Mouse (Mus musculus): ENCODE results near the gene Cul4a.
"Not testable (repeated sequence)": the region's sequence is repeated elsewhere in the genome, so short reads cannot be mapped to it uniquely, and the experiment has no call there.

The Cul4a gene

DNA sequence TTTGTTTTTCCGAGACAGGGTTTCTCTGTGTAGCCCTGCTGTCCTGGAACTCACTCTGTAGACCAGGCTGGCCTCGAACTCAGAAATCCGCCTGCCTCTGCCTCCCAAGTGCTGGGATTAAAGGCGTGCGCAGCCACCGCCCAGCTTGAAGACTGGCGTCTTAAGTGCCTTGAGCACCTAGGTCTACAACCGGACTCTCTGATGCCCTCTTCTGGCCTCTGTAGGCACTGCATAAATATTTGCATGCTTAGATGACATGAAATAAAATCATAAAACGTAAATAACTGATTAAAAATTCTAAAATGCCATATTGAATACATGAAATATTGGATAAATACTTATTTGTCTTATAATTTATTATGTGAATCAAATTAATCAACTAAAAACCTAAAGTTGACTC lies 26.8 kb downstream of the Cul4a start:
- not testable (repeated sequence) for DNase-seq (ENCODE audit: low read depth, low spot score)

DNA sequence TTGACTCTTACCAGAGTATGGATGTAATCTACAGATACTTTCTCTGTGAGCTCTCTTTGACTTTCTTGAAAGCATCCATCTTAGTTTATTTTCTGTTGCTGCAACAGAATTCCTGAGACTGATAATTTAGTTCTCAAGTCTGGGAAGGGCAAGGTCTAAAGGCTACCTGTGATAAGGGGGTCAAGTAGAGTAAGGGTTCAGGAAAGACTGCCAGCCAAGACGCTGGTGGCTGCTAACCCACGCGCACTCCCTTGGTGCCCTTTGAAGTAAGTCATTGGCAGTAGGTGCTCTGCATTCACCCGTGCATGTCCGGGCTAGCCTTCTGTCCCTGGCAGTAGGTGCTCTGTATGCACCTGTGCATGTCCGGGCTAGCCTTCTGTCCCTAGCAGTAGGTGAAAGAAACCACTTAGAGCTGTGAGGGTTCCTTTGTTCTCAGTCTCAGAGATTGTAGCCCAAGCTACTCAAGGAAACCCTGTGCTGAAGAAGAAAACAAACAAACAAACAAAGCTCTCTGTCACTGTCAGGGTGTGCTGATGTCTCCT lies 34.3 kb downstream of the Cul4a start:
- DNase-seq (ENCODE audit: low read depth, low spot score) = no peak

DNA sequence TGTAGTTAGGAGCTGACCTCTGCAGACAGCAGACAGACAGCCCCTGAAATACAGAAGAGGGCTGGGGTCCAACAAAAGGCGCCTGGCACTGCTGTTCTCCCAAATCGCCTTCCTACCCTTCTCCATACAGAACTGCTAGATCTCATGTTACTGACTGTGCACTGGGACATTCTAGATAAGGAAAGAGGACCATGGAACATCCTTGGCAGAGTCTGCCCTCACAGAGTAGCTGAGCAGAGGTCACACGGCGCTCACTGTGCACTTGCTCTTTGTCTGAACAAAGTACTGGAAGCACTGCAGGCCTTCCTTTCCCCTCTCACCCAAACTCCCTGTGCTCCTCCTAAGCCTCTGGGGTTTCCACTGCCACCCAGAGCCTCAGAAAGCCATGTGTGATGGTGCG lies 36.3 kb downstream of the Cul4a start:
- no peak for DNase-seq (ENCODE audit: low read depth, low spot score)

DNA sequence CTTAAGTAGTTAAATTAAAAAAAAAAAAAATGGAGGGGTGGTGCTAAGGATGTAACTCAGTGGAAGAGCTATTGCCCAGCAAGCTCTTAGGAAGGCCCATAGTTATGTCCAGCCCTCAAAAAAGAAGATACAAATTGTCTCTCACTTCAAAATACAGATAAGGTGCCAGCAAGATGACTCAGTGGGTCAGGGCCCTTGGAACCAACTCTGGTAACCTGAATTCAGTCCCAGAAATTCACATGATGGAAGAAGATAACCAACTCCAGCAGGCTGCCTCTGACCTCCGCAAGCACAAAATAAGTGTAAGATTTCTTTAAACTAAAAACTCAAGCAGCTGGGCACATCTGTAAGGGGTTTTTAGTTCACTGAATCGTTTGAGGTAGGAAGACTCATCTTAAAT lies 43.1 kb downstream of the Cul4a start:
- DNase-seq (ENCODE audit: low read depth, low spot score) = no peak

DNA sequence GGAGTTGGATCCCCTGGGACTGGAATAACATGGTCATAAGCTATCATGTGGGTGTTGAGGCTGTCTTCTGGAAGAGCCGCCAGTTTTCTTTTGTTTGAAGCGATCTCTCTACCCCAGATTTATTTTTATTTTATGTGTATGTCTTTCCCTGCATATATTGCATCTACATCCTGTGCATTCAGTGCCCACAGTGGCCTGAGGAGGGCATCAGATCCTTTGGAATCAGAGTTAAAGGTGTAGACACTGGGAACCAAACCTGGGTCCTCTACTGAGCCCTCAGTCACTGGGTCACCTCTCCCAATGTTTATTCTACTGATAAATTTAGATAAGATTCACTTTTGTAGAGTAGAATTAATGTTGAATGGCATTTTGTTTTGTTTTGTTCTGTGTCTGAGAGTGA lies 43.9 kb downstream of the Cul4a start:
- DNase-seq (ENCODE audit: low read depth, low spot score) = no peak

DNA sequence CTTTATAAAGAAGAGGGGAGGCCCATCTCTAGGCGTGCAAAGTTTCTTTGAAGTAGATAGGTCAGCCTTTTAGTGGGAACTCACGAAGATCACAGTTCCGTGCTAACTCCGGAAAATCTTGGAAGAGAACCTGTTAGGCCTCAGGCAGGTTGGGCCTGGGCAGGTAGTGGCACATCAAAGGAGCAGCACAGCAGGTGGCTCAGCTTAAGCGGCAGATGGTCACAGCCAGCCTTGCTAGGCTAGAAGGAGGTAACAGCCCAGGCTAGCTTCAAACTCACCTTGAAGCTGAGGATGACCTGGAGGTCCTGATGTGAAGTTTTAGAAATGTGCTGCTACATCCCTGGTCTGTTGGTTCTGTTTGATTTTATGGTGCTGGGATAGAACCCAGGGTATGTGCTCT lies 44.4 kb downstream of the Cul4a start:
- DNase-seq (ENCODE audit: low read depth, low spot score) = no peak

DNA sequence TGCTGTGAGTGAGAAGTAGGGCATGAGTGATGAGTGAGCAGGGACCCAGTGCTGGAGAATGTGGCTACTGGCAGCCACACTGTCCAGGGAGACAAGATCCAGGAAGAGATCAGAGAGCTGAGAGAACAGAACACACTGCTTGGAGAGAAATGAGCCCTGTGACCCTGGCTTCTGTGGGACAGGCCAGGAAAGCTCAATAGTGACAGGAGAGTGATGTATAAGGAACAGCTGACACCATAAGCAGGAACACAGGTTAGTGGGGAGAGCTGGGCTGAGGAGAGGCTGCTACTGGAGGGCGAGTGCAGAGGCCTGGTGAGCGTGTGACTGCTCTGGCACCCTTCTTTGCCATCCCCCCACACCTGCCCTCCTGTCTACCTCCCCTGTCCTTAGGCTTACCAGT lies 45.5 kb downstream of the Cul4a start:
- no peak for DNase-seq (ENCODE audit: low read depth, low spot score)

DNA sequence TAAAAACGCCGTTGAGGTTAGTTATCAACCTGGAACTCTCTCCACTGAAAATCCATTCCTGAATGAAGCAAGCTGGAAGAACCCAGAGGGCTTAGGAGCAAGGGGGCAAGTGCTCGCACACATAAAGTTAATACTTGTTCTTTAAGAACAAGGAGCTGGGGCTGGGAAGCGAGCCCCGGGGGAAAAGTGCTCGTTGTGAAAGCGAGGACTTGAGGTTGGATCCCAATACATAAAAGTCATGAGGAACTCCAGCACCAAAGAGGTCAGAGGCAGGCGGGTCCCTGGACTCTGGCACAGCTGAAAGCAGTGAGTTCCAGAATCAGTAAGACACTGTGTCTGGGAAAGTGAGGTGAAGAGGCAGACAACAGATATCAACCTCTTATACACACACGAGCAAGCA lies 48.7 kb downstream of the Cul4a start:
- DNase-seq (ENCODE audit: low read depth, low spot score) = no peak

DNA sequence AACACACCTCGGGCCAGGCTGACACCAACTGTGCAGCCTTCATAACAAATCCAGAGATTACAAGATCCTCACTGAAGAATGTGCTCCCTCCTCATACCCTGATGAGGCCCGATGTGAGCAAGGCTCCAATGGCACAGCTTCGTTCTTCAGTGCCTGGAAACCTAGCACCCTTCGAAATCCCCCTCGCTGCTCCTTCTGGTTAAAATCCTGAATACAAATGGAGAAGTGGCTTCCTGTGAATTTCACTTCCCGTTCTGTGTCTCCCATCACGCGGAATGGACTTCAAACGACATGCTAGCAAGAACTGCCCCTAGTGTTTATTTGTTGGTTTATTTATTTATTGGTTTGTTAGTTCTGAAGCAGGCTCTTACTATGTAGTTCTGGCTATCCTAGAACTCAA lies 49.9 kb downstream of the Cul4a start:
- DNase-seq (ENCODE audit: low read depth, low spot score) = no peak

DNA sequence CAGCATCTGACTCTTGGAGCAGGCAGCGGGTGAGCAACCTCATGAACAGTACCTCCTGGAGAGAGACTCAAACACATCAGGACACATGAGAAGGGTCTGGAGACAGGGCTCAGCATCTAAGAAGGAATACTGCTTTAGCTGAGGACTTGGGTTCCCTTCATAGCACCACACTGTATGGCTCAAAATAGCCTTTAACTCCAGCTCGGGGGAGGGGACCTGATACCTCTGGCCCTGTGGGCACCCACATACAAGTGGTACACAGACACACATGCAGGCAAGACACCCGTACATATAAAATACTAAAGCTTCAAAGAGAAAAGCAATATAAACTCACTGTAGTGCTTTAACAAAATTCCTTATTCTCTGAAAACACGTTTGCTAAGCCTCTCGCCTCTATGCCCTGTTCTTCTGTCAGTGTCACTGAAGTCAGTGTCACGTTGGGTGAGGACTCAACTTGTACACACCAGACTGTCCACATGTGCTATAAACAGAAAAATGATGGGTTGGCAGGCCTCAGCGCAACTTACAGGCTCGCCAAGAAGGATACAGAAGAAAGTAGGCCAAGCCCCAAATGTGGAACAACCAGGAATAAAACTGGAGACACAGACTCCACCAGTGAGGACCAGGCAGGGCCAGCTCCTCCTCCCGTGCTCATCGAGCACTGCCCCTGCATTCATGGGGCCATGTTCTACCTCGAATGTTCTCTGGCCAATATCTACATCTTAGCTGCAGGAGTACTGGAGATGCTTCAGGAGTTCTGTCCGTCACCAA lies 51.1 kb downstream of the Cul4a start:
- no peak for DNase-seq (ENCODE audit: low read depth, low spot score)

DNA sequence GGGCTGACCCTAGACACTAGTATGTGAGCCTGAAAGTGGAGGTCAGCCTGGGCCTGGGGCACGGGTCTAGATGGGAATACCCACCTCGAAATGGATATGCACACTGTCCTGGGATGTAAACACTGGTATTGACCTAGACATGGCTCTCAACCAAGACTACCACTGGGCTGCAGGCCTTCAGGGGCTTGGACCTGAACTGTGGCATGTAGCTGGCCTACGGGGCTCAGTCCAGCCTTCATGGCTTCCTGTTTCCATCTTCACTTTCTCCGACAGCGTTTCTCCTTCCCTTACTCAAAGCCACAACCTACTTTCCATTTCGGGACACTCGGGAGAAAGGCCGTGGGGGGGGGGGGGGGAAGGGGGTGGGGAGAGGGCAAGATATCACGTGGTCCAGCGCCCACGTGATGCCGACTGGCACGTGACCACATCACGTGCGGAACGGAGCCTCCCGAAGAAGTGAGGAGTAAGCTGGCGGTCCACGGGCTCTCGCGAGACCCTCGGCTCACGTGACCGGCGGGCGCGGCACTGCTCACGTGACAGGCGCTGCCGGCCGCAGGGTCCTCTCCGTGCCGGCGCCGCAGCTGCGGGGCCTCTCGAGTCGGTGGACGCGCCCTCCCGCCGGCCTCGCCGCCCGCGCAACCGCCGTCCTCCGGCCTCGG lies 53.4 kb downstream of the Cul4a start, which contains the start of gene Lamp1:
Gene Lamp1 (plus strand): TSS at position 444 of the 659 bp plus-strand sequence.
- DNase-seq (ENCODE audit: low read depth, low spot score) = peak; percentile 96

DNA sequence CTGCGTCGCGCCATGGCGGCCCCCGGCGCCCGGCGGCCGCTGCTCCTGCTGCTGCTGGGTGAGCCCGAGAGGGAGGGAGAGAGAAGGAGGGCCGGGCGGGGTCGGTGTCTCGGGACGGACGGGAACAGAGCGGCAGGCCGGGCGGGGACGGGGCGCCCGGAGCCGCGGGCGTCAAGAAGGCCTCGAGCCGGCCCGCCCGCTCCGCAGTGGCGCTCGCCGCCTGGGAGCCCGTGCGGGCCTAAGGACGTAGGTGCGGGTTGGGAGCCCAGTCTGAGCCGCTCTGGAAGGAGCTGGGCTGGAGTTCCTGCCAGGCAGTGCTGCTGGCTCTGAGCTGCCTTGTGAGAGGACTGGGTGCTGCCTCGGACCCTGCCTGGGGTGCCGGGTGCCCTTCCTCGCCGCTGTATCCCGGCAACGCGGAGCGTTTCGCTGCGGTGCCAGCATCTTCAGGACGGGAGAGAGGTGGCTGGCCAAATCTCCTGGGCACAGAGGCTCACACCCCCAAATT lies 54.0 kb downstream of the Cul4a start:
- no peak for DNase-seq (ENCODE audit: low read depth, low spot score)

DNA sequence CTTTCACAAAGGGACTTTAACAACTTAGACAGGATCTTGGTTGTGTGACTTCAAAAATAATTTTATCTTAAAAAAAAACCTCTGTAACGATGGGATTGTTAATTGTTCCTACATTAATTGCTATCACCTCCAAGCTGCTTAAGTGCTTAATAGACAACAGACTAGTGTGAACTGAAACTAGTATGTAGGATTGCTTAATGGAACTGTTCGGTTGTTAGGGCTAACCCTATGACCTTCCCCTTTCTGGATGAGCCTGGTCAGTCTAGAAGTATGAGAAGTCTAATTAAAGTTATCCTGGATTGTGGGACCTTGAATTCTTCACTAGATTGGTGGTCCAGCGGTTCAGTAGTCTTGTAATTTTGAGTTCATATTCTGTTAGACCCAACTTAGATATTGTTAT lies 55.3 kb downstream of the Cul4a start:
- no peak for DNase-seq (ENCODE audit: low read depth, low spot score)

DNA sequence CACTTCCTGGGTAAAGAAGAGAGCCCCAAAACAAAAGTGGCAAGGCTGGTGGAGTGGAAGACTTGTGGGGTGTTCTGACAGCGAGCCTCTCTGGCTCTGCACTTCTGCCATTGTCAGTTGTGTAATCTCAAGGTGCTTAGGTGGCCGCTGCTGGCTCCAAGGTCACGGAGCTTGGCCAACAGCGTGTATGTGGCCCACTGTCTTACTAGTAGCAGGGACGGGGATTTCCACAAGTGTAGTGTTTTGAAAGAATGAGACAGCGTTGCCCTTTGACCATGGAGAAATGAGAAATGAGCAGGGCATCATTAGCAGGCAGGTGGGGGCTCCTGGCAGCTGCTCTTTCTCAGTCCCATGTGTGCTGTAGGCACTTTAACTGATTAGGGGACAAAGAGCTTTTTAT lies 56.7 kb downstream of the Cul4a start:
- no peak for DNase-seq (ENCODE audit: low read depth, low spot score)

DNA sequence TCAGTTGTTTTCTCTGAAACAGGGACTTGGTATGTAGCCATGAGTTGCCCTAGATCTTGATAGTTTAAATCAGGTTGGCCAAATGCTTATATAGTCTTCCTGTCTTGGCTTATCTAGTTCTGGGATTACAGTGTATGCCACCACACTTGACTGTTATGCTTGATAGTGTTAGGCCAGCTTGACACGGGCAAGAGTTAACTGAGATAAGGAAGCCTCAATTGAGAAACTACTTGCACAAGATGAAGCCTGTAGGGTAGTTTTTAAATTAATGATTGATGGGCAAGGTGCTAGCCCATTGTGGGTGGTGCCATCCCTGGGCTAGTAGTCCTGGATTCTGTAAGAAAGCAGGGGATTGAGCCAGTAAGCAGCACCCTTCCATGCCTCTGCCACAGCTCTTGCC lies 58.1 kb downstream of the Cul4a start:
- DNase-seq (ENCODE audit: low read depth, low spot score) = no peak

DNA sequence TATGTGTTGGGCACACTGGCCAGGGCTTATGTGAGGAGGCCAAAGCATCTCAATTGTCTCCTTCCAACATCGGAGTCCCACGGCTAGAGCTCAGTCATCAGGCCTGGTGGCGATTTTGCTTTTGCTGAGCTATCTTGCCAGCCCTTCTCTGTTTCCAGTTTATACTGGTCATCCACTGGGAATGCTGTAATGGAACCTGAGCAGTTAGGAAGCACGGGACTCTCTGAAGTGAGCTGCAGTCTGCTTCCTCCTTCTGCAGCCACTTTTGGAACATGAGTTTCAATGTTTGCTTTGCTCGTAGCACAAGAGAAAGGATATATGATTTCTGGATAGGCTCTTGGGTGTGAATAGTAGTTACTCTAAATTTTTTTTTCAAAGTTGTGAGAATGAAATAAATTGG lies 58.9 kb downstream of the Cul4a start:
- no peak for DNase-seq (ENCODE audit: low read depth, low spot score)

DNA sequence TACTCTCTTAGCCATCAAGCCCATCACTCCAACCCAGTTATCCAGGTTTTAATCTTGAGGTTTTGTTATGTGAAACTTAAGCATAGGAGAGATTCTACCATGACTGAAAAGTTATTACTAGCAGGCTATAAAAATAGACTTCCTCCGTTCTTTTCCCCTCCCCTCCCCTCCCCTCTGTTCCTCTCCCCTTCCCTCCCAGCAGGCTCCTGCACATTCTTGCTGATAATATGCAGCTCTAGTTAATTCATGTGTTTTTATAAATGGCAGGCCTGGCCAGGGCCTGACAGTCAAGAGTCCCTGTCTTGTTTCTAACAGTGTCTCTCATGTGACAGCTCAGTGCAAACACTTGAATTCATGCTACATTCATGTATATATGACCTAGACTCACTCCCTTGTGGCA lies 65.1 kb downstream of the Cul4a start:
- DNase-seq (ENCODE audit: low read depth, low spot score) = no peak

DNA sequence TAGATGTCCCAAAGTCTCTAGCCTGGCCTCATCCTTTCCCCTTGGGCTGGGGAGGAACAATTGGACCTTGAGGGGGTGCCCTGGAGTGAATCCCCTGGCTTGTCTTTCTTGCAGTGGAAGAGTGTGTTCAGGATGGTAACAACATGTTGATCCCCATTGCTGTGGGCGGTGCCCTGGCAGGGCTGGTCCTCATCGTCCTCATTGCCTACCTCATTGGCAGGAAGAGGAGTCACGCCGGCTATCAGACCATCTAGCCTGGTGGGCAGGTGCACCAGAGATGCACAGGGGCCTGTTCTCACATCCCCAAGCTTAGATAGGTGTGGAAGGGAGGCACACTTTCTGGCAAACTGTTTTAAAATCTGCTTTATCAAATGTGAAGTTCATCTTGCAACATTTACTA lies 68.9 kb downstream of the Cul4a start:
- no peak for DNase-seq (ENCODE audit: low read depth, low spot score)

DNA sequence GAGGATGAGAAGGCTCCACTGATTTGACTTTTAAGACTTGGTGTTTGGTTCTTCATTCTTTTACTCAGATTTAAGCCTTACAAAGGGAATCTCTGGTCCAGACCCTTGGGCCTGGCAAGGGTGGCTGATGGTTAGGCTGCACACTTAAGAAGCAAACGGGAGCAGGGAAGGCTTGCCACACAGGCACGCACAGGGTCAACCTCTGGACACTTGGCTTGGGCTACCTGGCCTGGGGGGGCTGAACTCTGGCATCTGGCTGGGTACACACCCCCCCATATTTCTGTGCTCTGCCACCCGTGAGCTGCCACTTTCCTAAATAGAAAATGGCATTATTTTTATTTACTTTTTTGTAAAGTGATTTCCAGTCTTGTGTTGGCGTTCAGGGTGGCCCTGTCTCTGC lies 69.4 kb downstream of the Cul4a start:
- DNase-seq (ENCODE audit: low read depth, low spot score) = no peak

DNA sequence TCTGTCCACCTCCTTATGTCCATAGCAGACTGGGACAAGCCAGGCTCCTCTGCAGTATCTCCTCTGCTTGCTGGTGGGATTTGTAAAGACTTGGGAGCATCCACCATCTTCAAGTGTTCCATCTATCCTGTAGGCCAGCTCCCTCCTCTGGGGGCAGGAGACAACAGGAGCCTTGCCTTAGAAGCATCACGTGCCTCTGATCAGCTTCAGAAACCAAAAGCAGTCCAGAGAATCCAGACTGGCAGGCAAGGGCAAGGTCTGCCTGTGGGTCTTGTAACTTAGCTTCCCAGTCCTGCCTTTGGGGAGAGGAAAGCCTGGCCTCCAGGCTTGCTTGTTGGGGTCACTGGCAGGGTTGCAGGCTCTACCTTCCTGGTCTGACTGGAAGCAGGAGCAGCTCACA lies 70.2 kb downstream of the Cul4a start:
- no peak for DNase-seq (ENCODE audit: low read depth, low spot score)

DNA sequence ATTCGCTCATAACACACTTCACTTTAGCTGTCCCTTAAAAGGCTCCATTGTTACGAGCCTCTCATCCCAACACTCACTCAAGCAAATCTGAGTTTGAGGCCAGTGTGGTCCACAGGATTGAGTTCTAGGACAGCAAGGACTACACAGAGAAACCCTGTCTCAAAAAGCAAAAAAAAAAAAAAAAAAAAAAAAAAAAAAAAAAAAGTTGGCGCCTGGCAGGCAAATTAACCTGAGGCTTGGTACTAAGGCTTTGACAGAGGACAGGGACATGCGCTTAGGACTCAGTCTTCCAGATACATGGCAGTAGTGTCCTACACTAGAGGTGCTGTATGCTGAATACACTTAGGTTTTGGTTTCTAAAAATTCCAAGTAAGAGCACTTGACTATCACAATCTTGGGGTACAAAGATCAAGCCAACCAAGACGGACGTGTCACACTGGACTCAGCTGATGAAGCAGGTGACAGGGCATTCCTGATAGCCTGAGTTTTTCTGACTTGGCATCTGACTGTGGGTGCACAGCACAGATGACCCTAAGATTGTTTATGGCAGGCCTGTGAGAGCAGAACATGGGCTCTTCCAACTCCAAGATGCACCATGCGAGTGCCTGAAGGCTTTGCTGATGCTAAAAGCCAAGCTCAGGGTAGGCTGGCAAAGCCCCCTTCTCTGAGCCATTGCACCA lies 71.9 kb downstream of the Cul4a start:
- DNase-seq (ENCODE audit: low read depth, low spot score) = no peak

DNA sequence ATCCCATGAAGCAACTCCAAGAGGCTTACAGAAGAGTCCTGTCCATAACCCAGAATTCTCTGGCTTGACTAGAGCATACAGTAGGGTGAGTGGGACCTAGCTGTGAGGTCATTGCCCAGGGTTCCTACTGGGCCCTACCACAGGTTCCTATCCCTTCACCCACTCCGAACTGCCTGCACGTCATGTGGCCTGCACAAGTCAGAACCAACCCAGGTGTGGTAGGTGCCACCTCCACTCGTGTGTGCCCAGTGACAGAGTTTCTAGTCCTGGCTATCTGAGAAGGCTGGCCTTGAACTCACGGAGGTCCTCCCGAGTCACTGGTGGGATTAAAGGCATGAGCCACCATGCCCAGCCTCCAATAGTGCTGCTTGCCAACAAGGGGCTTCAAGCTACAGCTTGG lies 72.7 kb downstream of the Cul4a start:
- DNase-seq (ENCODE audit: low read depth, low spot score) = no peak
